Mouse (Mus musculus) brain, embryonic 14.5 days (tissue): ENCODE data around the gene Cul1. TPM values are rescaled to one million over a fixed set of nuclear protein-coding genes. Genes with fewer than 3 reads are reported as not detected.

Experiments
- DNase-seq: peaks from one replicate; pipeline ENCODE4 v3.0.0-alpha.2; 2011; ENCODE audit warnings: low read depth
- CTCF ChIP-seq: fragments of 200-500 bp; IDR thresholded peaks from 2 replicates; pipeline ENCODE4 v1.5.1; 2012; ENCODE audit warnings: inconsistent platforms, mild to moderate bottlenecking, moderate library complexity, borderline replicate concordance; ENCODE audit not compliant: insufficient read depth, insufficient read length; ENCODE audit errors: extremely low read depth
- POLR2A ChIP-seq: fragments of 200-500 bp; IDR thresholded peaks from 2 replicates; pipeline ENCODE4 v1.6.1; 2012; ENCODE audit warnings: mild to moderate bottlenecking, inconsistent platforms, borderline replicate concordance; ENCODE audit not compliant: poor library complexity, insufficient read depth, insufficient read length, severe bottlenecking; ENCODE audit errors: extremely low read depth
- polyA plus RNA-seq: library from polyadenylated mRNA; depleted of rRNA; stranded (reverse); fragments of >200 nt; gene quantifications from 2 replicates; pipeline ENCODE4 v1.2.3, GENCODE M21; 2012

The Cul1 gene
- polyA plus RNA-seq, 1 experiment = 103 TPM

- DNase-seq = peak; percentile 80
- TF ChIP-seq POLR2A (peak; percentile 72), CTCF (no peak)
Measured at GRCm38 (mm10) chr6:47454131-47454574, 955 bp downstream of the Cul1 start.

- TF ChIP-seq CTCF (no peak), POLR2A (peak; percentile 62; the same call in 1 of the 2 replicates)
- peak; percentile 77 for DNase-seq
Measured at GRCm38 (mm10) chr6:47454575-47455571, 1.7 kb downstream of the Cul1 start.

- no peak for TF ChIP-seq CTCF
- TF ChIP-seq POLR2A = no peak
- DNase-seq = peak; percentile 31
Measured at GRCm38 (mm10) chr6:47455843-47456242, 2.6 kb downstream of the Cul1 start.

- no peak for TF ChIP-seq CTCF
- TF ChIP-seq POLR2A = no peak
Measured at GRCm38 (mm10) chr6:47456853-47457252, 3.7 kb downstream of the Cul1 start.

DNA sequence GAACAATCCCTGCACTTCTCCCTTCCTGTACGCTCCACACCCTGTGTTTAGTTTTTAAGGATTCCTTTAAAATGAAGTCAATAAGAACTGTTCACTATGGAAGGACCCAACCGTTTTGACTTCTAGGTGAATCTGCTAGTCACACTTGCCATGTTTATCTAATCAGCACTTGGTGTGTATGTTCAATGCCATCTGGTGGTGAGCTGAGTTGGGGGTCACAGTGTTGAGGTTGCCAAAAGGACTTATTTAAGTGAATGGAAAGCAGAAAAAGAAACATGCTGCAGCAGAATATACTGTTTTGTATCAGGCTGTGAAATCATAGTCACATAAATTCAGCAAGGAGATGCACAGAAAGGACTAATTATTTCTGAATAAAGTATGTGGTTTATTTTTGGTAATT lies 12.2 kb downstream of the Cul1 start:
- DNase-seq = peak; percentile 75
- TF ChIP-seq POLR2A (no peak), CTCF (peak; percentile 21; the same call in 1 of the 2 replicates)

More at GRCm38 (mm10) chr6:47456853-47457252, 3.7 kb downstream of the Cul1 start:
- DNase-seq = no peak

DNA sequence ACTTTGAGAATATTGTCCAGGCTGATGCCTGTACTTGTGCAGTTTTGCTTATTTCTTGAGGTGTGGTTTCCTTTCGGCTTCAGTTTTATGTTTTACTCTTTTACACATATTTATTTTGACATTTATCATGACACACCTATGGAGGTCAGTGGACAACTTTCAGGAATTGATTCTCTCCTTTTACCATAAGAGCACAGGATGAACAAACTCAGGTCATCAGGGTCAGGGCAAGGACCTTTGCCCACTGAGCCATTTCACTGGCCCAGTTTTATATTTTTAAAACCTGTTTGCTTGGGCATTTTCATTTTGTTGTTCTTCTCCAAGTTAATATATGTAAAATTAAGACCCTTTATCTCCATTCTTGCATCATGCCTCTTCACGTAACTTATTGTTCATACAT lies 13.3 kb downstream of the Cul1 start:
- TF ChIP-seq POLR2A (no peak), CTCF (no peak)
- DNase-seq = no peak

- TF ChIP-seq POLR2A (no peak), CTCF (no peak)
- no peak for DNase-seq
Measured at GRCm38 (mm10) chr6:47467058-47467457, 13.9 kb downstream of the Cul1 start.

- DNase-seq = no peak
- TF ChIP-seq CTCF (no peak), POLR2A (no peak)
Measured at GRCm38 (mm10) chr6:47469760-47470159, 16.6 kb downstream of the Cul1 start.

DNA sequence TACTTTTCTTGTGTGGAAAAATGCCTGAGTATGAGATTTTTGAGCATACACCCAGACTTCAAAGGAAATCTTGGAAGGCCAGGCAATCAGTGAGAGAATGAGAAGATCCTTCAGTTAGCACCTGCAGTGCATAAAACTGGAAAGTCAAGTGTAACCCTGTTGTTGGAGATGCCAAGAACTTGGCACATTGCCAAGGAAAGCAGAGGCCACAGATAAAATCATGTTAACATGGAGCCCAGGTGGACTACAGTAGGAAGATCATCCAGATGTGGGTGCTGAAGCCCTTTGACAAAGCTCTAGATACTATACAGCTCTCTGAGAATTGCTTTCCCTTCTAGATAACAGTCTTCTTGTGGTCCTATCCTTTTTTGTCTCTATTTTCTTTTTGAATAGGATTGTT lies 19.2 kb downstream of the Cul1 start:
- no peak for DNase-seq
- TF ChIP-seq CTCF = no peak
- TF ChIP-seq POLR2A = no peak

GRCm38 (mm10) chr6:47482027-47482426 lies 28.8 kb downstream of the Cul1 start:
- TF ChIP-seq POLR2A (no peak), CTCF (no peak)

DNA sequence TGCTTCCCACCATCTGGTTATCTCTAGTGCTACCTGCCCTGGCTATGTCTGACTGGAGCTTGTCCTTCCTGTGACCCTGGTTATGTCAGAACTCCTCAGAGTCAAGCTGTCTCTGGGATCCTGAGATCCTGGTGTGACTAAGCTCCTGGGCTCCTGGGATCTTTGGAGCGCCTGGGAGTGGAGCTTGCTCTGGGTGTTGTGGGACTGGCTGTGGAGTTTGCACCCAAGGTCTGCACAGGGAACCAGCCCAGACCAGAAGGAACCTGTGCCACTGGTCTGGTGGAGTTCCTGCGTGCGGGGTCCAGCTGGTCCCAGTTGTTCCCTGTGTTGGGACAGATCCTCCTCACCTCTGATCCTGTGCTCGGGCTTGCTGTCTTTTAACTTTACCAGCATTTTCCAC lies 41.4 kb downstream of the Cul1 start:
- no peak for DNase-seq
- TF ChIP-seq CTCF (no peak), POLR2A (no peak)

More at GRCm38 (mm10) chr6:47482027-47482426, 28.8 kb downstream of the Cul1 start:
- DNase-seq = no peak
